Mouse (Mus musculus) urinary bladder, adult 2 months (tissue): ENCODE data around the gene Fars2. TPM values are rescaled to one million over a fixed set of nuclear protein-coding genes. Genes with fewer than 3 reads are reported as not detected.

Source experiments
- DNase-seq: peaks from one replicate; pipeline ENCODE4 v3.0.0; 2022; ENCODE audit warnings: low spot score
- polyA plus RNA-seq: library from polyadenylated mRNA; depleted of rRNA; stranded (reverse); fragments of >200 nt; gene quantifications from 2 replicates; pipeline ENCODE4 v1.2.3, GENCODE M21; 2012

Fars2 gene
- polyA plus RNA-seq, 1 experiment: 34.8 TPM

GRCm38 (mm10) chr13:36510161-36510560, 392.9 kb downstream of the Fars2 start:
- DNase-seq: no peak

GRCm38 (mm10) chr13:36513126-36513525, 395.9 kb downstream of the Fars2 start:
- no peak for DNase-seq

DNA sequence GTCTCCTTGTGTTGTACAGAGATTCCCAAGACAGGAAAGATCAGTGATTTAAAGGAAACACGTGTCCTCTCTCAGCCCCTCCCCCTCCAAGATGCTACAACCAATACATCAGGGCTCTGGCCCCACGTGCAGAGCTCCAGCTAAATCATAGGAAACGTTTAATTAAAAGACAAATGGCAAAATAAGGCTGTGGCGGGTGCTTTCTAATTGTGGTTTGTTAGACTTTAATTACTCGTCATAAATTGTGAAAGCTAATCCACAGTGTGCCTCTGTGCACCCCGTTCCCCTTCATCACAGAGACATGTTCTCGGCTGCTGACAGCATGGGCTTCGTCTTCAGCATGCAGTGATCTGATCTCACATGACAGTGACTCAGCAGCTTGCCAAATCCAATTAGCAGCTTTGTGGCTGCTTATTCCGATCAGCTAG, 400.9 kb downstream of the Fars2 start:
- no peak for DNase-seq

- no peak for DNase-seq
Observed at GRCm38 (mm10) chr13:36527761-36528160, 410.5 kb downstream of the Fars2 start.

DNA sequence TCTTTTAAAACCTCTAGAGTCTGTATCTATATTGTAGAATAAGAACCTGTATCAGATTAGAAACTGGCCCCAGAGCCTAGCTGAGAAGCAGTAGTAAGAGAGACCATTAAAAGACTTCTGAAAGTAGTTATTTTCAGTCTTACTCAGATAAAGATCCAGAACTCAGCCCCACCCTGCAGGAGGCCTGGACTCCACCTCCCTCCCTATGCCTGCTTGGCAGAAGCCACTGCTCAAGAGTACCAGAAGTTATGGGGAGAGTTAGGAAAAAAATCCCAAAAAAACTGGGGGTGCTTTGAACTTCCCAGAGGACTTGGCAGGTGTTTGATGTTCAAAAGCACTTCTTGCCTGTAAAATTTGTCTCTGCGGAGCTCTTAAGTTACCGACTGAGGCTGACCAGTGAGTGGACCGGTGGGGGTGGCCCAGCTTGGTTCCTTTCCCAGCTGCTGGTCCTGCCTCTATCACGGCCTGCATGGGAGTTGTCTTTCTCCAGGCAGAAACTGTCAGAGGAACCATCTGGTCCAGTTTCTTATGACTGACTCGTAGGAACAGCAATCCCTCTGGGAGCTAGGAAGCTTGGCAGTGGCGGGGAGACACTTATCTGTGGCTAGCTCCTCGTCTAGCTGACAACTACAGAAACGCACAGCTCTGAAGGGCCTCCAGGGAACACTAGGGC, 411.1 kb downstream of the Fars2 start:
- no peak for DNase-seq

DNA sequence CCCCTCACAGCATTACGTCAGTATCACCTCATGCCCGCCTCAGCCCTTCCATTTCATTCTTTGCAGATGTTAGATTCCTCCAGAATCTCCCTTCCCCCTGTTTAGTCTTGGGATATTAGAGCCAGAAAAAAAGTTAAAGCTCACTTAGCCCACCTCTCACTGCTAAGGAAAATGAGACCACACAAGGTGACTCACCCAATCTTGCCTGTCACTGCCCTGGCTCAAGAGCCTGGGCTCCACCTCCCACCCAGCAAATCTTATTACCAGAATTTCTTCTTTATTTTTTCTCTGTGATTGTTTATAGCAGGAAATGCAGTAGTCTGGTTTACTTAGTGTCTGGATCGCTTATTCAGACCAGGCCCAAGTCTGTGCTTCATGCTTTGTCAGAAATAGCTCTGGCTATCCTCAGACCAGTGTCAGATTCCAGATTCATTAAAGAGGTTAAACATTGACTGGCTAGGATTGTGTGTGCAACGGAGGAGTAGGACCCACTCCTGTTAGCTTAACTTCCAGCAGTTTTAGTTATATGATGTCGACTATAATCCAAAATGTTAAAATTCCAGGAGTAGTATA, 412.3 kb downstream of the Fars2 start:
- no peak for DNase-seq

GRCm38 (mm10) chr13:36530852-36531251, 413.6 kb downstream of the Fars2 start:
- no peak for DNase-seq

- no peak for DNase-seq
Observed at GRCm38 (mm10) chr13:36531893-36532292, 414.7 kb downstream of the Fars2 start.

DNA sequence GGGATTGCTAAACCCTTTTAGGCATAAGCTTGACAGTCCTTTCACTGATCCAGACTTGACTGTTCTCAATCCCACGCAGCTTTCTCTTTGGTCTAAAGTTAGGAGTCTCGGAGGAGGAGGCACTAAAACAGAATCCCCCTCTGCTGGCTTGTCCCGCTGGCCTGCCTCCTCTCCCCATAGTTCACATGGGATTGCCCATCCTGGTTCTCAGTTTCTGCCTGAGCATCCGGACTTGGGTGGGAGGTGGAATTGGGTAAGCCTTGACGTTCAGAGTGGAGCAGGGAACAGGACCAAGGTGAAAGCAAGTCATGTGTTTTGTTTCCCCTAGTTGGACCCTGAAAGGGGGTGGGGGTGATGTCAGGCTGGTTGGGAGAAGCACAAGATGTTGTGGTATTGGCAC, 415.9 kb downstream of the Fars2 start:
- DNase-seq: no peak

GRCm38 (mm10) chr13:36533518-36533917, 416.3 kb downstream of the Fars2 start:
- no peak for DNase-seq

DNA sequence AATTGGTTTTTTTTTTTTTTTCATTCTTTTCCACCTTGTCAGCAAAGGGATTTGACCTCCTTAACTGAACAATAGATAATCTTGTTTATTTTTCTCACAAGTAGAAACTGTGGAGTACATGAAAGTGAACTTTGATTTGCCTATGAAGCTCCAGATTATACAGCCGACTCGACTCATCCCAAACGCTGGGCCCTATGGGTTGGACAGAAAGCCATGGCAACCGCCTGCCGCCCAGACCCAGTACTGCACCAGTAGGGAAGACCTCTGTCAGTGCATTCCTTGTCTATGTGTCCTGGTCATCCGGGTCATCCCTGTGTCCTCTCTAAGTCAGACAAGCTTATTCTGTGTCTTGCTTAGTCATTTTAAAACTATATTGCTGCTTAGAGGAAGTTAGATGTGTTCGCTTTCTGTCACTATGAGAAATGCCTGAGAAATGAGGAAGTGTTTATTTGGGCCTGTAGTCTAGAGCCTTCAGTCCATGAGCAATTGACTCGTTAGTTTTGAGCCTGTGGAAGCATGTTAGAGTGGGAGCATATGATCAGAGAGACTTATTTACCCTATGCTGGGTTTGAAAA, 416.8 kb downstream of the Fars2 start:
- DNase-seq: no peak

DNA sequence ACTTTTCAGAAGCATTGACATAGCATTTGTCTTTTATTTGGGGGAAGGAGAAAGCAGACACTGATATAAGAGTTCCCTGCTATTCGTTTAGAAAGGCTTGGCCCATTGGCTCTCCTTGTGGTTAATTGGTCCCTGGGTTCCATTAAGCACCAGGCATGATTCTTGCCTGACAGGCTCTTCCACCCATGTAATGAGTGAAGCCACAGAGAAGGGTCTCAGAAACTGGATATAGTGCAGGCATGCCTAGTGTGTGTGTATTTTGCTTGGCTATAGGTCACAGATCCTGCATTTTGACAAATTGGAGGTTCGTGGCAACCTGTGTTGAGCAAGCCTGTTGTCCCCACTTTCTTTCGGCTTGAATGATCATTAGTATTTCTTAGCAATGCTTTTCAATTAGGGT, 420.4 kb downstream of the Fars2 start:
- no peak for DNase-seq

- no peak for DNase-seq
Observed at GRCm38 (mm10) chr13:36538385-36538784, 421.2 kb downstream of the Fars2 start.

GRCm38 (mm10) chr13:36540231-36540630, 423.0 kb downstream of the Fars2 start:
- no peak for DNase-seq

GRCm38 (mm10) chr13:36541287-36541780, 424.1 kb downstream of the Fars2 start:
- DNase-seq: no peak

GRCm38 (mm10) chr13:36550694-36551093, 433.5 kb downstream of the Fars2 start:
- no peak for DNase-seq

GRCm38 (mm10) chr13:36552522-36553246, 435.5 kb downstream of the Fars2 start:
- DNase-seq: no peak

DNA sequence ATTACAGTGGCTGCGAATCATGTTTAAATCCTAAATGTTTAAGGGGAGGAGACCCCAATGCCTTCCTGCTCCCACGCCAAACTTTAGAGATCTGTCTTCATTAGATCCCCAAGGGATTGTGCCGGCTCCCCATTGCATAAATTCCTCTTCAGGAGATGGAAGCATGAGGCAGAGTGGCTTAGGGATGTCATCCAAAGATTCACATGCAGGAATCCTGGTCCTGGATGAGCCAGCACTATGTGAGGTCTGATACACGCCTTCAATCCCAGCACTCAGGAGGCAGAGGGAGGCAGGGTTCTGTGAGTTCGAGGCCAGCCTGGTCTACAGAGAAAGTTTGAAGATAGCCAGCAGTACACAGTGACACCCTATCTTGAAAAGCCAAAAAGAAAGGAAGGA, 436.0 kb downstream of the Fars2 start:
- DNase-seq: no peak

GRCm38 (mm10) chr13:36554743-36555142, 437.5 kb downstream of the Fars2 start:
- no peak for DNase-seq

DNA sequence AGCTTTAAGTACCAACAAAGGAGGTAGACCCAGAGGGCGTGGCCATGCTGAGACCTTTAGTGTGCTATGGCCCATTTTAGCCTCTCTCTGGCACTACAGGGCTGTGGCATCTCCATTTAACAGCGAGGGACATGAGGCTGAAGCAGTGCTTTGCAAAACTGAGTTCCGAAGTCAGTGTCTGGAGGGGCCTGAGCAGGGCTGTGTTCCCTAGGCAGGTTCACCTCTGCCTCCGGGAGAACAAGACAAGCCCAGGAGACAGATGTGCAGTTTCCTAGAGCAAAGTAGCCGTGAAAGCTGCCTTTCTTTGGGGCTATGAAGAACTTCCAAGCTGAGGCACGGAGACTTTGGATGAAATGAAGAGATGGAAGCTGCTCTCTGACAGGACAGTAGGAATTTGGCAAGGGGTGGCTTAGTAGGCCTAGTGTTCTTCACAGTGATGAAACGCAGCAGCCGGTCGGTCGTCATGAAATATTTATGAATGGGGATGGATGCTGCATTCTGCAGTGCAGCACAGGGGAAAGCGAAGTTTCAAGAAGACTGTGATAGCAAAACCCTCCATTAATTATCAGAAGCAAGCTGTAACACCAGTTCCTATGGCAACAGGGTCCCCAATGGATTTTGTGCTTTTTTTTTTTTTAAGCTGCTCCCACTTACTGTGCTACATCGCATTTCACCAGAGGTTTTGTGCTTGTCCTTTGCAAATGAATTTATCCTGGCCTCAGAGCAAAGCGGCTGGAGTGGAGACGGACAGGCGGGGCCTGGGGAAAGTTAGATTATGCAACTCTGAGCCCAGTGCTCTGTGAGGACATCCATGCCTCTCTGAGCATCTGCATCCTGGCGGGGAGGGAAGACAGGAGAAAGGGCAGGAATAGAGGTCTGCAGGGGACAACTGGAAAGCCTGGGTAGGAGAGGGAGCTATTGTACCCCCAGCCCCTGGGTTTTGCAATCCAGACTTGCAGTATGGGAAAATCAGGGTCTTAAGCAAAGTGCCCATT, 445.5 kb downstream of the Fars2 start:
- DNase-seq: no peak

DNA sequence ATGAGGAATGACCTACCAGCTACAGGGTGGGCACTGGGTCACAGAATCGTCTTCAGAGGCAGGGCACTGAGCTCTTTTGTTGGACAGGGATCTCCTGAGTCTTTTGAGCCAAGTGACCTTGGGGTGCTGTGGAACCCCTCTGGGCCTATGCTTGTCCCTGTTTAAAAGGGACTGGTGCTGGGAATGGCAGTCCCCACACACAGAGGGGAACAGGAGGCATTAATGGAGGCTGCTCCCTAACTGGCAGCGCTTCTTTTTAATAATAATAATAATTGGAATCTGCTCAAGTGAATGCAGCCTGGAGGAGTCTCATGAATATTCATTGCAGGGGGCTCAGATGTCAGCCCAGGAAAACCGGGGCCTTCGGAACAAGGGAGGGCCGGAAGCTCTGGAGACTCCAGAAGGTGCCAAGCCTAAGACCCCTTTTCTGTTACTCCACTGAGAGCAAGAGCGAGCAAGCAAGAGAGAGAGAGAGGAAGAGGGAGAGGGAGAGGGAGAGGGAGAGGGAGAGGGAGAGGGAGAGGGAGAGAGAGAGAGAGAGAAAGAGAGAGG, 447.6 kb downstream of the Fars2 start:
- no peak for DNase-seq
